Mouse (Mus musculus) liver, adult 2 months (tissue): ENCODE measurements around the gene Ccdc116. TPM values are rescaled to one million over a fixed set of nuclear protein-coding genes. Genes with fewer than 3 reads are reported as not detected.

Source experiments
- DNase-seq: peaks from one replicate; pipeline ENCODE4 v3.0.0-alpha.2; 2011; ENCODE audit warnings: low read depth, low spot score; ENCODE audit errors: extremely low read depth
- H3K27ac ChIP-seq: fragments of 200-500 bp; replicated peaks from 2 replicates; pipeline ENCODE4 v1.5.1; 2012; ENCODE audit warnings: low read depth, mild to moderate bottlenecking, control low read depth, inconsistent platforms, low read length; ENCODE audit not compliant: insufficient read depth
- H3K27me3 ChIP-seq: fragments of 200-500 bp; 2 replicates; pipeline ENCODE4 v1.6.1; 2012; ENCODE audit warnings: mild to moderate bottlenecking, moderate library complexity, low read length, inconsistent platforms; ENCODE audit not compliant: control insufficient read depth, insufficient read depth
- H3K36me3 ChIP-seq: fragments of 200-500 bp; 2 replicates; pipeline ENCODE4 v1.6.1; 2012; ENCODE audit warnings: low read length, inconsistent platforms; ENCODE audit not compliant: control insufficient read depth, insufficient read depth
- H3K4me1 ChIP-seq: fragments of 200-500 bp; 2 replicates; pipeline ENCODE4 v1.6.1; 2011; ENCODE audit warnings: low read length; ENCODE audit not compliant: control insufficient read depth, insufficient read depth
- H3K4me3 ChIP-seq: fragments of 200-500 bp; 2 replicates; pipeline ENCODE4 v1.5.1; 2011; ENCODE audit warnings: low read depth, mild to moderate bottlenecking, control low read depth, low read length, moderate library complexity; ENCODE audit not compliant: insufficient read depth
- H3K79me2 ChIP-seq: fragments of 200-500 bp; 2 replicates; pipeline ENCODE4 v1.6.1; 2012; ENCODE audit warnings: inconsistent platforms, mild to moderate bottlenecking, low read length, moderate library complexity; ENCODE audit not compliant: control insufficient read depth, insufficient read depth
- H3K9ac ChIP-seq: fragments of 200-500 bp; 2 replicates; pipeline ENCODE4 v1.6.1; 2012; ENCODE audit warnings: low read depth, mild to moderate bottlenecking, control low read depth, inconsistent platforms, low read length
- CTCF ChIP-seq: fragments of 200-500 bp; IDR thresholded peaks from 2 replicates; pipeline ENCODE4 v1.5.1; 2011; ENCODE audit warnings: low read depth, low read length, control low read depth
- POLR2A ChIP-seq: fragments of 200-500 bp; IDR thresholded peaks from 2 replicates; pipeline ENCODE4 v1.6.1; 2011; ENCODE audit warnings: low read length, control low read depth; ENCODE audit not compliant: insufficient read depth; ENCODE audit errors: extremely low read depth
- WGBS: fragments of 180-500 bp; shearing (Covaris S2); methylation state at CpG from one replicate; pipeline ENCODE4 v1.1.7; 2018; 5-methylcytosine and 5-hydroxymethylcytosine counted together
- polyA plus RNA-seq: library from polyadenylated mRNA; depleted of rRNA; stranded (reverse); fragments of >200 nt; gene quantifications from 2 replicates; pipeline ENCODE4 v1.2.3, GENCODE M21; 2012
- total RNA-seq: library from RNA; depleted of rRNA; stranded (reverse); fragments of >200 nt; gene quantifications from 2 replicates; pipeline ENCODE4 v1.2.3, GENCODE M21; 2014

Ccdc116 gene
- total and polyA plus RNA-seq, 2 experiments, result 0.07 TPM; not detected in 1

GRCm38 (mm10) chr16:17127292-17127691, 19.7 kb downstream of the Ccdc116 start:
- 96% methylated on average over 1 of the region's 1 CpGs for WGBS
- no peaks in the 10 kb centered on the region for H3K36me3 ChIP-seq
- no peak overlapping the region for H3K27ac ChIP-seq
- H3K9ac ChIP-seq, result no peak overlapping the region
- TF ChIP-seq CTCF (peak; percentile 73), POLR2A (no peak)
- no peak overlapping the region for H3K4me3 ChIP-seq
- no peaks in the 10 kb centered on the region for H3K27me3 ChIP-seq
- DNase-seq, result peak; percentile 57
- H3K79me2 ChIP-seq, result no peaks in the 10 kb centered on the region
- H3K4me1 ChIP-seq, result peaks cover 12% of the 10 kb centered on the region

GRCm38 (mm10) chr16:17124871-17125520, 22.0 kb downstream of the Ccdc116 start, which contains the start of gene 2610318N02Rik:
2610318N02Rik (minus strand) TSS chr16:17125167.
- TF ChIP-seq POLR2A (no peak), CTCF (no peak)
- H3K36me3 ChIP-seq, result no peaks in the 10 kb centered on the region
- no peaks in the 10 kb centered on the region for H3K27me3 ChIP-seq
- 0 out of 2 replicates have a peak, but pooled peaks cover 2% of the 10 kb centered on the region for H3K4me1 ChIP-seq
- no peak within 1 kb of the TSS for H3K27ac ChIP-seq
- no peak within 1 kb of the TSS for H3K9ac ChIP-seq
- 4% methylated on average over 25 of the region's 25 CpGs for WGBS
- DNase-seq, result peak; percentile 58
- no peaks in the 10 kb centered on the region for H3K79me2 ChIP-seq
- H3K4me3 ChIP-seq, result peak within 1 kb of the TSS; percentile 11; the same call in 1 of the 2 replicates

- DNase-seq, result no peak
- TF ChIP-seq CTCF, result no peak
- no peak for TF ChIP-seq POLR2A
- H3K4me1 ChIP-seq, result 0 out of 2 replicates have a peak, but pooled peaks cover 2% of the 10 kb centered on the region
- no peak overlapping the region for H3K9ac ChIP-seq
- no peaks in the 10 kb centered on the region for H3K36me3 ChIP-seq
- no peak overlapping the region for H3K27ac ChIP-seq
- no peak overlapping the region for H3K4me3 ChIP-seq
- WGBS, result 46% methylated on average over 22 of the region's 22 CpGs
- no peaks in the 10 kb centered on the region for H3K27me3 ChIP-seq
- H3K79me2 ChIP-seq, result no peaks in the 10 kb centered on the region
Measured at GRCm38 (mm10) chr16:17124119-17124870, 22.7 kb downstream of the Ccdc116 start.

- Histone ChIP-seq H3K79me2 (no peaks in the 10 kb centered on the region), H3K4me1 (0 out of 2 replicates have a peak, but pooled peaks cover 2% of the 10 kb centered on the region), H3K27me3 (no peaks in the 10 kb centered on the region), H3K9ac (no peak overlapping the region), H3K4me3 (no peak overlapping the region), H3K36me3 (no peaks in the 10 kb centered on the region), H3K27ac (no peak overlapping the region)
- 78% methylated on average over 14 of the region's 14 CpGs for WGBS
- no peak for TF ChIP-seq POLR2A
- no peak for TF ChIP-seq CTCF
- DNase-seq, result no peak
Measured at GRCm38 (mm10) chr16:17121569-17121968, 25.5 kb downstream of the Ccdc116 start.

- H3K9ac ChIP-seq, result no peak overlapping the region
- no peaks in the 10 kb centered on the region for H3K27me3 ChIP-seq
- H3K79me2 ChIP-seq, result no peaks in the 10 kb centered on the region
- no peak overlapping the region for H3K4me3 ChIP-seq
- H3K4me1 ChIP-seq, result no peaks in the 10 kb centered on the region
- TF ChIP-seq CTCF (no peak), POLR2A (no peak)
- 71% methylated on average over 5 of the region's 5 CpGs for WGBS
- no peak for DNase-seq
- H3K27ac ChIP-seq, result no peak overlapping the region
- no peaks in the 10 kb centered on the region for H3K36me3 ChIP-seq
Measured at GRCm38 (mm10) chr16:17117309-17117799, 29.7 kb downstream of the Ccdc116 start.
